Mouse (Mus musculus): ENCODE data around the gene Trp53i13.

- no peak for TF ChIP-seq GATA1 (IDR thresholded peaks at IDR 0.05; ENCODE audit: low read length)
- no peak for TF ChIP-seq TAL1 (IDR thresholded peaks at IDR 0.05; ENCODE audit: low read length)
Measured at GRCm38 (mm10) chr11:77463786-77464185, 52.0 kb downstream of the Trp53i13 start.

All from erythroblast, embryonic 14.5 days (primary cell).